Mouse (Mus musculus) kidney, adult 18-20 months (tissue): ENCODE measurements around the gene C87414.
A peak's percentile ranks its signal among the peaks of the same experiment; 100 is the strongest.
"Not testable (repeated sequence)": the region's sequence is repeated elsewhere in the genome, so short reads cannot be mapped to it uniquely, and the experiment has no call there.

Experiments
- DNase-seq: peaks from one replicate; pipeline ENCODE4 v3.0.0; 2021

Gene C87414

GRCm38 (mm10) chr5:93671451-93671850 is at the start of gene C87414:
Gene C87414 (minus strand): TSS chr5:93671551.
- DNase-seq = not testable (repeated sequence)

- peak; percentile 25 for DNase-seq
Measured at GRCm38 (mm10) chr5:93684661-93685060, 13.3 kb upstream of the C87414 start.
